Comparison of ENCODE assay signal across 15 mouse cellular contexts in genomic region chr5:50122829-50123241, GRCm38 (mm10).
A peak's percentile ranks its signal among the peaks of the same experiment; 100 is the strongest.
DNase-seq lines count a peak whose midpoint lies in the region; ATAC-seq and TF ChIP-seq lines count a peak whose summit lies in the region.
"Had no signal": no experiment of that assay in that cellular context is flagged by ENCODE, and none has a peak within 500 bp of the region (broad histone marks: within the 10 kb centered on the region; RNA-seq: fewer than 3 reads in every experiment).

No protein-coding gene starts in this region.

- no peaks in the 10 kb centered on the region for H3K36me3 ChIP-seq in heart, embryonic 11.5 days (ENCODE audit: control insufficient read depth, insufficient read depth, low read length)
- H3K36me3 ChIP-seq in ES-Bruce4 (ENCODE audit: control insufficient read depth, insufficient read depth, low read length, poor library complexity, severe bottlenecking): no peaks in the 10 kb centered on the region
- H3K36me3 ChIP-seq in embryonic facial prominence, embryonic 10.5 days (replicated peaks): no peaks in the 10 kb centered on the region
- no peaks in the 10 kb centered on the region for H3K36me3 ChIP-seq in intestine, postnatal 0 days (ENCODE audit: control insufficient read depth, insufficient read depth)
- H3K36me3 ChIP-seq in hindbrain, embryonic 12.5 days: no peaks in the 10 kb centered on the region

- no peak overlapping the region for H3K4me2 ChIP-seq in heart, embryonic 11.5 days
- H3K4me2 ChIP-seq in intestine, postnatal 0 days (replicated peaks; ENCODE audit: low read depth): no peak overlapping the region
- H3K4me2 ChIP-seq in hindbrain, embryonic 12.5 days (replicated peaks): no peak overlapping the region

- H3K27me3 ChIP-seq in heart, embryonic 11.5 days (ENCODE audit: control insufficient read depth, insufficient read depth, low read length): no peaks in the 10 kb centered on the region
- H3K27me3 ChIP-seq in ES-Bruce4 (ENCODE audit: control insufficient read depth, insufficient read depth, low read length, poor library complexity, severe bottlenecking): no peaks in the 10 kb centered on the region
- H3K27me3 ChIP-seq in embryonic facial prominence, embryonic 10.5 days (replicated peaks; ENCODE audit: low read depth, poor library complexity, severe bottlenecking): no peaks in the 10 kb centered on the region
- H3K27me3 ChIP-seq in intestine, postnatal 0 days (replicated peaks; ENCODE audit: control insufficient read depth, insufficient read depth, low read length): no peaks in the 10 kb centered on the region
- H3K27me3 ChIP-seq in hindbrain, embryonic 12.5 days: no peaks in the 10 kb centered on the region
- H3K27me3 ChIP-seq: CH12.LX had no signal

- no peak for TF ChIP-seq EP300 in ES-Bruce4 (IDR thresholded peaks at IDR 0.05; ENCODE audit: insufficient read depth, low read depth, low read length)

- H3K9me3 ChIP-seq in heart, embryonic 11.5 days (replicated peaks; ENCODE audit: control insufficient read depth, low read length): no peaks in the 10 kb centered on the region
- peaks cover 15% of the 10 kb centered on the region; the same call in 1 of the 2 replicates for H3K9me3 ChIP-seq in ES-Bruce4 (replicated peaks; ENCODE audit: control insufficient read depth, insufficient read depth, low read length, poor library complexity, severe bottlenecking)
- H3K9me3 ChIP-seq in embryonic facial prominence, embryonic 10.5 days: no peaks in the 10 kb centered on the region
- no peaks in the 10 kb centered on the region for H3K9me3 ChIP-seq in intestine, postnatal 0 days (ENCODE audit: control insufficient read depth)
- no peaks in the 10 kb centered on the region for H3K9me3 ChIP-seq in hindbrain, embryonic 12.5 days (replicated peaks)

- WGBS in heart, embryonic 11.5 days (ENCODE audit: insufficient replicate concordance): 16% methylated on average over 1 of the region's 1 CpGs
- WGBS in embryonic facial prominence, embryonic 10.5 days: 4% methylated on average over 1 of the region's 1 CpGs
- WGBS in intestine, postnatal 0 days: 34% methylated on average over 1 of the region's 1 CpGs
- 30% methylated on average over 1 of the region's 1 CpGs for WGBS in hindbrain, embryonic 12.5 days

- no peak overlapping the region for H3K4me3 ChIP-seq in heart, embryonic 11.5 days (ENCODE audit: low read depth, low read length)
- H3K4me3 ChIP-seq in ES-Bruce4 (ENCODE audit: low read depth, low read length): no peak overlapping the region
- no peak overlapping the region for H3K4me3 ChIP-seq in embryonic facial prominence, embryonic 10.5 days
- H3K4me3 ChIP-seq in intestine, postnatal 0 days (ENCODE audit: low read depth, low read length): no peak overlapping the region
- H3K4me3 ChIP-seq in hindbrain, embryonic 12.5 days: no peak overlapping the region
- H3K4me3 ChIP-seq: erythroblast, embryonic 14.5 days had no signal

- no peak overlapping the region for H3K9ac ChIP-seq in heart, embryonic 11.5 days (ENCODE audit: low read depth, low read length)
- no peak overlapping the region for H3K9ac ChIP-seq in ES-Bruce4 (ENCODE audit: low read depth, poor library complexity, severe bottlenecking)
- no peak overlapping the region for H3K9ac ChIP-seq in intestine, postnatal 0 days (ENCODE audit: low read depth, low read length)
- H3K9ac ChIP-seq in hindbrain, embryonic 12.5 days: no peak overlapping the region

- no peaks in the 10 kb centered on the region for H3K4me1 ChIP-seq in heart, embryonic 11.5 days (ENCODE audit: control insufficient read depth, insufficient read depth, low read length)
- H3K4me1 ChIP-seq in ES-Bruce4 (ENCODE audit: control insufficient read depth, insufficient read depth, low read length): peaks cover 3% of the 10 kb centered on the region
- H3K4me1 ChIP-seq in embryonic facial prominence, embryonic 10.5 days: peaks cover 12% of the 10 kb centered on the region; the same call in 1 of the 2 replicates
- 0 out of 2 replicates have a peak, but pooled peaks cover 2% of the 10 kb centered on the region for H3K4me1 ChIP-seq in intestine, postnatal 0 days (replicated peaks; ENCODE audit: control insufficient read depth, insufficient read depth, low read length)
- no peaks in the 10 kb centered on the region for H3K4me1 ChIP-seq in hindbrain, embryonic 12.5 days

- TF ChIP-seq CTCF in ES-Bruce4 (IDR thresholded peaks at IDR 0.05; ENCODE audit: low read depth, low read length): no peak
- no peak for TF ChIP-seq CTCF in intestine, postnatal 0 days (IDR thresholded peaks at IDR 0.05; ENCODE audit: low read depth)

- ATAC-seq in heart, embryonic 11.5 days (replicated peaks; ENCODE audit: insufficient number of reproducible peaks, low FRiP score, low TSS enrichment): no peak
- 0 out of 2 replicates have a peak, but pooled peaks have one; percentile 31 for ATAC-seq in intestine, postnatal 0 days
- ATAC-seq in hindbrain, embryonic 12.5 days (ENCODE audit: low FRiP score): no peak

- H3K27ac ChIP-seq in heart, embryonic 11.5 days (ENCODE audit: low read depth, low read length): no peak overlapping the region
- H3K27ac ChIP-seq in ES-Bruce4 (ENCODE audit: insufficient read depth, low read length): peak overlapping the region; percentile 61
- no peak overlapping the region for H3K27ac ChIP-seq in embryonic facial prominence, embryonic 10.5 days (replicated peaks)
- no peak overlapping the region for H3K27ac ChIP-seq in intestine, postnatal 0 days (ENCODE audit: low read depth, low read length)
- no peak overlapping the region for H3K27ac ChIP-seq in hindbrain, embryonic 12.5 days

- TF ChIP-seq POLR2A in ES-Bruce4 (IDR thresholded peaks at IDR 0.05; ENCODE audit: insufficient read depth, low read length): no peak

- intact Hi-C loops in gastrocnemius, postnatal 14 days (cut with DNase I; ENCODE audit: low total_unique reads): no loop called here

- peak; percentile 89 for DNase-seq in heart, adult 11 months
- DNase-seq in embryonic facial prominence, embryonic 10.5 days (ENCODE audit: low spot score): peak; percentile 31
- no peak for DNase-seq in gastrocnemius, postnatal 14 days
- DNase-seq in lung, postnatal 4 days: no peak
- DNase-seq: adrenal gland, adult 8-10 months; cerebellum, postnatal 14 days; lung, postnatal 36 days; midbrain, embryonic 14.5 days; thymus, postnatal 25 days had no signal

Comparison
In these comparisons a context has a peak if more than half of its experiments do, and no peak if none do; other contexts are left out.
1. DNase-seq: peak in heart, adult 11 months (single experiment) and embryonic facial prominence, embryonic 10.5 days (single experiment); none in gastrocnemius, postnatal 14 days (single experiment) and lung, postnatal 4 days (0 of 2).